Mouse (Mus musculus) thymus, postnatal 14 days (tissue): ENCODE measurements around the gene Pcdh11x.
"Not testable (repeated sequence)": the region's sequence is repeated elsewhere in the genome, so short reads cannot be mapped to it uniquely, and the experiment has no call there.

Experiments used
- DNase-seq: peaks from one replicate; pipeline ENCODE4 v3.0.0; 2021

Pcdh11x gene

GRCm38 (mm10) chrX:120290011-120290899 lies at the start of gene Pcdh11x:
Gene Pcdh11x, plus strand, starts transcription at chrX:120290259.
- DNase-seq = no peak

GRCm38 (mm10) chrX:120260089-120260488 lies 30.0 kb upstream of the Pcdh11x start:
- DNase-seq = no peak

- no peak for DNase-seq
These were observed 4.5 kb upstream of the Pcdh11x start for GRCm38 (mm10) chrX:120285522-120285921.

- DNase-seq = no peak
These were observed 2.6 kb upstream of the Pcdh11x start for GRCm38 (mm10) chrX:120287502-120287901.

GRCm38 (mm10) chrX:120290900-120291280 lies 831 bp downstream of the Pcdh11x start:
- DNase-seq = no peak

GRCm38 (mm10) chrX:120291696-120292095 lies 1.6 kb downstream of the Pcdh11x start:
- DNase-seq = no peak

- no peak for DNase-seq
These were observed 3.0 kb downstream of the Pcdh11x start for GRCm38 (mm10) chrX:120292832-120293750.

GRCm38 (mm10) chrX:120301469-120302175 lies 11.6 kb downstream of the Pcdh11x start:
- DNase-seq = no peak

GRCm38 (mm10) chrX:120312995-120313394 lies 22.9 kb downstream of the Pcdh11x start, which contains the start of gene H2afb3:
Gene H2afb3, minus strand, starts transcription at chrX:120313095.
- not testable (repeated sequence) for DNase-seq

GRCm38 (mm10) chrX:120466225-120466624 lies 176.2 kb downstream of the Pcdh11x start:
- no peak for DNase-seq

- DNase-seq = no peak
These were observed 196.4 kb downstream of the Pcdh11x start for GRCm38 (mm10) chrX:120486428-120486827.

GRCm38 (mm10) chrX:120524986-120525385 lies 234.9 kb downstream of the Pcdh11x start:
- no peak for DNase-seq

GRCm38 (mm10) chrX:120599309-120599708 lies 309.2 kb downstream of the Pcdh11x start:
- DNase-seq = no peak

- no peak for DNase-seq
These were observed 328.4 kb downstream of the Pcdh11x start for GRCm38 (mm10) chrX:120618460-120618859.

- DNase-seq = not testable (repeated sequence)
These were observed 380.2 kb downstream of the Pcdh11x start for GRCm38 (mm10) chrX:120670236-120670635.

- no peak for DNase-seq
These were observed 444.1 kb downstream of the Pcdh11x start for GRCm38 (mm10) chrX:120734144-120734543.

GRCm38 (mm10) chrX:120735792-120736191 lies 445.7 kb downstream of the Pcdh11x start:
- DNase-seq = no peak

- no peak for DNase-seq
These were observed 654.5 kb downstream of the Pcdh11x start for GRCm38 (mm10) chrX:120944556-120944955.
